Mouse (Mus musculus) R1 (cell line): ENCODE measurements around the gene Prkaa1.
"Not testable (repeated sequence)": the region's sequence is repeated elsewhere in the genome, so short reads cannot be mapped to it uniquely, and the experiment has no call there.

ENCODE experiments used
- DNase-seq: peaks from one replicate; pipeline ENCODE4 v3.0.0-alpha.2; 2018; ENCODE audit warnings: low read depth, low spot score

Gene Prkaa1

DNA sequence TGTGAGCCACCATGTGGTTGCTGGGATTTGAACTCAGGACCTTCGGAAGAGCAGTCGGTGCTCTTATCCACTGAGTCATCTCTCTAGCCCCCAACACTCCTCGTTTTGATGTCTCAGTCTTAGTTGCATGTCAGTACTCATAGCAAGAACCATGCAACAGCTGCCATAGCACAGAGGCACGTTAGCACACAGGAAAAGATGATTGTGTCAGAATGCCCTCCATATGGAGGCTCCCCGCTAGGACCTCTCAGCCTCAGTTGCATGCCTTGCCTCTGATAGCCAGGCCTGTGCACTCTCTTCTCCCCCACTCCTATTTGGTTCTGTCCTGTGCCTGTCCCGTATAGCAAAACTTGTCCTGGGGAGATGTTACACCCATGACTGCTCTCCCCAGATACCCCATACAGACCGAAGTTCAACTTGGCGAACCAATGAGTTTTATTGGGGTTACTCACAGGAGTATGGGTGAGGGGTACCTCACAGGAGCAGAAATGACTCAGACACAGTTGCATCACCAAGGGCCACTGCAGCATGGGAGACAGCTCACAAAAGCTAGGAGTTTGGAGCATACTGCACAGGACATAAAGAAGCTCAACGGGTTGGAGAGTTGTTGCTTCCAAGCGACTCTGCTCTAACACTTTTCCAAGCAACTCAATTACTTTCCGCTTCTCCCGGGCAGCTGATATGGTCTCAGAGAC is 14.4 kb upstream of the Prkaa1 start:
- DNase-seq: no peak

DNA sequence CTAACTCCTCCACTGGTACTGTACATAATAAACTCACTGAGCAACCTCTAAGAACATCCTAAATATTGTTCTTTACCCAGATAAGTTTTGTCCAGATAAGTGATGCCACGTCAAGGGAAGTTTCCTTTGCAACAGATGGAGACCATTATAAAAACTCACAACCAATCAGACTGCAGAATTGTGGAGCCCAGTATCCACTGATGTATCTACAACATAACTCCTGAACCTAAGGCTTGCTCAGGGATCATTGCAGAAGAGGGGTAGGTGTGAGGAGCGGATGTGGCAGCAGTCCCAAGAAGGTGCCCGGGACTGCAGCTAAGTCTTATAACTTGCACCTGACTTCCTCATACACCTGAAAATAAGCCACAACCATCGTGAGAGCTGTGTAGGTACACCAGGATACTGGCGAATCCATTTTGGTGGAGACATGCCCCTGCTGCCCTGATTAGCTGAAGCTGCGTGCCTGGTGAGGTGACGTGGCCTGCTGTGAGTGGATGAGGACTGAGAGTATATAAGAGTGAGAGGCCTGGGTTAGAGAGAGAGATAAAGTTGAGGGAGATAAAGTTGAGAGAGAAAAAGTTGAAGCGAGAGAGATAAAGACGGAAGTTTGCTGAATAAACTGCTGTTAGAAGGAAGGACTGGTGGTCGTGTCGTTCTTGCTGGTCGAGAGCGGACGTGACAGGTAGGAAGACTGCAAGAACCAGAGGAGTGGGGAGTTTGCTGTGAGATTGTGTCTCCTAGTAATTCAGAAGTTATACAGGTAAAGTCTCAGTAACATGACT is 12.6 kb upstream of the Prkaa1 start:
- DNase-seq: not testable (repeated sequence)

DNA sequence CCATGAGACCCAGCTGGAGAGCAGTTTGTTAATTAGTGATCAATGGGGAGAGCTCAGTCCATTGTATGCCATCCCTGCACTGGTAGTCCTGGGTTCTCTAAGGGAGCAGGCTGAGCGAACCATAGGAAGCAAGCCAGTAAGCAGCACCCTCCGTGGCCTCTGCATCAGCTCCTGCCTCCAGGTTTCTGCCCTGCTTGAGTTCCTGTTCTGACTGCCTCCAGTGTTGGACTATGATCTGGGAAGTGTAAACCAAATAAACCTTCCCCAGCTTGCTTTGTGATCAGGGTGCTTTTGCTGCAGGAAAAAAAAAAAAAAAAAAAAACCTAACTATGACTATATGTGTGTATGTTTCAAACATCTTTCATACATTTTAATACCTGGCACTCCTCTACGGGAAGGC is 10.4 kb upstream of the Prkaa1 start:
- DNase-seq: no peak

GRCm38 (mm10) chr15:5134179-5134578 is 9.5 kb upstream of the Prkaa1 start:
- DNase-seq: no peak

GRCm38 (mm10) chr15:5134945-5135483 is 8.6 kb upstream of the Prkaa1 start:
- peak; percentile 91 for DNase-seq

DNA sequence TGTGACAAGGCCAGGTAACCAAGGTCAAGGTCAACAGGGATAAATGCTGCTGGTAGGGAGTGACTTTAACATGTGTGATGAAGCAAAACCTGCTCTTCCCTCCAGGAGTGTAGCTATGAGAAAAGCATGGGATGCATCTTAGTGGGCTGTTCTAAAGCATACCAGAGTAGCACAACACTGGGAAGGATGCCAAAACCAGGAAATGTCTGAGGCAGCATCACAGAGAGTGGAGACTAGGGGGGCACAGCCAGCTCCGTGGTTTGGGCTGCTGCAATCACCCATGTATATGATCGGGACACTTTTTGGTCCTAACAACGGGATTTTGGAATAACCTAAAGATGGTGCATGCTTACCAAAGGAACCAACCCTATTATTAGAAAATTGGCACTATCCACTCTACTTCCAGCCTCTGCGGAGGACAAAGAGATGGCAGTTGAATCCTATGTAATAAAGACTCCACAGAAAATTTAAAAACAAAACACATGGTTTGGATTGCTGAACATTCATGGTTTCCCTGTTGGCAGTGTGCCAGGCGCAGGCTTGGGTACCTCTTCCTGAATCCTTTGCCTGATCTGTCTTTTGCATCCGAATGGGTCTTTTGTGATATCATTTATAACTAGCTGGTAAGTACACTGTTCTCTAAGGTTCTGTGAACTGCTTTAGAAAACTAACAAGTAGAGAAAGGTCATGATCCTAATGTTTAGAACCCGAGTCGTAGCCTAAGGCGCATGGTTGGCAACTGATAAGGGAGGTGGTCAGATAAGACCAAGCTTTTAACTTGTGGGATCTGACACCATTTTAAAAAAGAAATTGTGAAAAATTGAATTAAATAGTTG is 5.4 kb upstream of the Prkaa1 start:
- DNase-seq: no peak

DNA sequence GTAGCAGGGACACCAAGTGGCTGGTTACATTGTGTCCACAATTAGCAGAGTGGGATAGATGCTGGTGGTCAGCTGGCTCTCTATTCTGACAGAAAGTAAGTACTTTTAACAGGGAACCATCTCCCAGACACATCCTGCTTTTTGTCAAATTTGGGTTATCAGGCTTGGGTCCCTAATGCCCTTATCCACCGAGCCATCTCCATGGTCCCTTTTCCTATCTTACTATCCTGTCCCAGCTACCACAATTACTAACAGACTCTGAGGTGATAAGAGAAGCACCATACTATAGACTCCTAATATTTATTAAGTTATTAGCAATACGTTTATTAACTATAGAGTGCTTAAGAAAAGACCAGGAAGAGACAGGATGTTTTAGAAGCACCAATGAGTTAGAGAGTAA is 4.3 kb upstream of the Prkaa1 start:
- DNase-seq: no peak

DNA sequence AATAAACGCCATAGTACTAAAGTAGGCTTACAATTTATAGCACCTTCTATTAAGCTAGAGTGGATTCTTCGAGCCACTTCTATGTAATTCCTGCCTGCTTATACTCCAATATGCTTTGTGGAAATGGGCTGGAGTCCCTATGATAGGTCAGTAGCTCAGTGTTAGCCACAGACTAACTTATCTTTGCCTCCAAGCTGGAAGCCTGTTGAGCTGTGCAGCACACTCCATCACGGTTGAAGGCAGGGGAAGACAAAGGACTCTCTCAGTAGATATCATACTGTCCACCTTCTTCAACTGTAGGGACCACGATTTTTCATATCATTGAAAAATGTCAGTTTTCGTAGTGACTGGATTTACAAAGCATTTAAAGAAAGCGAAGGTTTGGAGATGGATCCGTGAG is 3.8 kb upstream of the Prkaa1 start:
- no peak for DNase-seq

GRCm38 (mm10) chr15:5140357-5140756 is 3.3 kb upstream of the Prkaa1 start:
- DNase-seq: no peak

DNA sequence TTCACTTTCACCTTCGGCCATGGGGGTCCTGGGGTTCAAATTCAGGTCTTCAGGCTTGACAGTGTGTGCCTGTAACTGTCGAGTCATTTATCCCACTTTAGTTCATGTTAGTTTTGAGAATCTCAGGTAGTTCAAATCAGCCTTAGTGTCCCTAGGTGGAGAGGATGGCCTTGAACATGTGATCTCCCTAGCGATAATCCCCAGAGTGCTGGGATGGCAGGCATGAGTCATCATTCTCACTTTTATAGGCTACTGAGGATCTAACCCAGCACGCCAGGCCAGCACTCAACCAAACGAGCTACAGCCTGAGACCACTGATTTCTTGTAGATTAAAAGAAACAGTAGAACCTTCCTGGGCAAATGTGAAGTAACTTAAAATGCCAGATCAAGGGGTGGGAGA is 1.6 kb upstream of the Prkaa1 start:
- DNase-seq: no peak

GRCm38 (mm10) chr15:5142714-5143113 is 947 bp upstream of the Prkaa1 start:
- no peak for DNase-seq

GRCm38 (mm10) chr15:5144021-5144778 is 539 bp downstream of the Prkaa1 start:
- peak; percentile 68 for DNase-seq

GRCm38 (mm10) chr15:5145196-5145945 is 1.7 kb downstream of the Prkaa1 start:
- no peak for DNase-seq

- no peak for DNase-seq
These were observed 5.5 kb downstream of the Prkaa1 start for GRCm38 (mm10) chr15:5149187-5149586.

DNA sequence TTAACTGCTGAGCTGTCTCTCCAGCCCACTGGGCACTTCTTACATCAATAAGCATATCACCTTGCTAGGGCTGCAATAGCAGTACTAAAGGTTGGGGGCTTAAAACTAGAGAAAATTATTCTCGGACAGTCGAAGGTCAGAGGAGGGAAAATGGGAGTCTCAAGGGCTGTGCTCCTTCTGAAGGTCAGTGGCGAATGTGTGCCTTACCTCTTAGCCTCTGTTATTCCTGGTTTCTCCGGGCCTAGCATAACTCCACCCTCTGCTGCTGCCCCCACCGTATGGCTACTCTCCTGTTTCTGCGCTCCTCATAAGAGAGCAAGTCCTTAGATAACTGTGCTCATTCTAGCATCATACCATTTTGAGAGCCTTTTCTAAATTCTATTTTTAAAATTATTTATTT is 8.5 kb downstream of the Prkaa1 start:
- DNase-seq: peak; percentile 31

GRCm38 (mm10) chr15:5154621-5155020 is 11.0 kb downstream of the Prkaa1 start:
- no peak for DNase-seq

DNA sequence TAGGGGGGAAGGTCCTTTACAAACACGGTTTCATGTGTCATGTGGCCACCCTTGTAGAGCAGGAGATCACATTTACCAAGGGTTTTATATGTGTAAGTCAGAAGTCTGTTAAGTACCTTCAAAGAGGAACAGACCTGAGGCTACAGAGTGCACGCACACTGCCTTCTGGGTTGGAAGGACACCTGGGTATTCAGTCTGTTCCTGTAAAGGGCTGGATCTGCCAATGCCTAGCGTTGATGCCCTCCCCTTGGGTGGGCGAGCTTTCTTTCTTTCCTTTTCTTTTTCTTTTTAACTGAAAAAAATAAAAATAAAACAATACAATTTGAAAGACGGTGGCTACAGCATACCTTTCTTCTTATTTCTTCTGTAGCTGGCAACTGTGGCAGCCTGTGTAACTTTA is 11.4 kb downstream of the Prkaa1 start:
- DNase-seq: no peak

DNA sequence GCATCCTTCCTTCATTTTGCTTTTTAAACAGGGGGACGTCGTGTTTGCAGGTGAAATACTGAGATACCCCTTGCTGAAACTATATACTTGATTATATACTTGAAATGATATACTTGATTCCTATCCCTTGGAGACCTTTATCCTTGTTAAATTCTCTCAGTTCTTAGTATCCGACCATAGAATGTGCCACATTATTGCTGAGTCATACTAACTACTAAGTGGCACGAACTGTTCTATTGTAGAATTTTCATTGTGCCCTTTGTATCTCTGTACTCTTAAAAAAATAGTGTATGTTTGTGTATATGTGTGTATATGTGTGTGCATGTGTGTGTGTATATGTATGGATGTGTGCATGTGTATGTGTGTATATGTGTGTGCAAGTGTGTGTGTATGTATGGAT is 12.7 kb downstream of the Prkaa1 start:
- DNase-seq: no peak

GRCm38 (mm10) chr15:5157386-5157785 is 13.7 kb downstream of the Prkaa1 start:
- no peak for DNase-seq

GRCm38 (mm10) chr15:5158827-5159226 is 15.2 kb downstream of the Prkaa1 start:
- DNase-seq: no peak
